In the genomic region with DNA sequence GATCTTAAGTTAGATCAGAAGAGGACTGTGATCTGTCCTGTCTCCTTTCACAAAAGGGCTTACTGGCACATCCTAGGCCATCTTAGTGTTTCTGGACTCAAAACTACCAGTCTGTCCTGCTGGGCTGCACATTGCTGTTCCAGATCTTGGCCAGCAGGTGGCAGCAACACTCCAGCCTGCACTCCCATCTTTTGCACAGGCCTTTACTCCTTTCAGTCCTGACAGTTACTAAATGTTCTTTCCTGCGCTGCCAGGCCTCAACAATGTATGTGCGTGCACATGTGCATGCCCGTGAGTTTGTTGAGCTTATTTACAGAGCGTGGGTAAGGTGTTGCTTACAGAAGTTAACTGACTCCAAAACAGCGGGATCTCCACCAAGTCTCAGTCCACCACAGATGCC, we compare ENCODE assay signal across 8 mouse cellular contexts. TPM values are rescaled to one million over a fixed set of nuclear protein-coding genes. Genes with fewer than 3 reads are reported as not detected.
A peak's percentile ranks its signal among the peaks of the same experiment; 100 is the strongest.
DNase-seq lines count a peak whose midpoint lies in the region; ATAC-seq and TF ChIP-seq lines count a peak whose summit lies in the region.

No protein-coding gene starts in this region.

- H3K9ac ChIP-seq in heart, embryonic 12.5 days = no peak overlapping the region
- H3K9ac ChIP-seq in hindbrain, postnatal 0 days (replicated peaks; ENCODE audit: low read length) = no peak overlapping the region

- H3K9me3 ChIP-seq in heart, embryonic 12.5 days (replicated peaks) = peaks cover 3% of the 10 kb centered on the region
- no peaks in the 10 kb centered on the region for H3K9me3 ChIP-seq in hindbrain, postnatal 0 days (ENCODE audit: low read length)

- DNase-seq in heart, adult 11 months = peak; percentile 96
- DNase-seq in cerebellum, postnatal 10 days = peak; percentile 85
- DNase-seq in frontal cortex, postnatal 14 days (ENCODE audit: low spot score in 2 of 2) = peak; percentile 62 to 81
- DNase-seq in hindbrain, postnatal 0 days (ENCODE audit: low spot score) = peak; percentile 81
- DNase-seq in left cerebral cortex, adult 8-10 months (ENCODE audit: low spot score in 2 of 2) = peak; percentile 47 to 71
- peak; percentile 38 to 73 for DNase-seq in spleen, adult 18-20 months

- ATAC-seq in heart, embryonic 12.5 days (ENCODE audit: insufficient number of reproducible peaks, low FRiP score) = no peak
- peak; percentile 72; the same call in 1 of the 2 replicates for ATAC-seq in hindbrain, postnatal 0 days
- ATAC-seq in megakaryocyte-erythroid progenitor cell, adult 5-6 weeks (replicated peaks; ENCODE audit: low FRiP score, low TSS enrichment, poor library complexity, severe bottlenecking) = peak; percentile 80

- no peak overlapping the region for H3K27ac ChIP-seq in heart, embryonic 12.5 days (ENCODE audit: poor library complexity, severe bottlenecking)
- H3K27ac ChIP-seq in hindbrain, postnatal 0 days = no peak overlapping the region

- peaks cover 14% of the 10 kb centered on the region for H3K36me3 ChIP-seq in heart, embryonic 12.5 days
- no peaks in the 10 kb centered on the region for H3K36me3 ChIP-seq in hindbrain, postnatal 0 days (ENCODE audit: insufficient read depth, low read length)

- peaks cover 4% of the 10 kb centered on the region; the same call in 1 of the 2 replicates for H3K4me1 ChIP-seq in heart, embryonic 12.5 days (replicated peaks)
- H3K4me1 ChIP-seq in hindbrain, postnatal 0 days (ENCODE audit: insufficient read depth, low read length) = no peaks in the 10 kb centered on the region

- no peak overlapping the region for H3K4me3 ChIP-seq in heart, embryonic 12.5 days
- H3K4me3 ChIP-seq in hindbrain, postnatal 0 days (ENCODE audit: low read length) = no peak overlapping the region

- TF ChIP-seq CTCF in hindbrain, postnatal 0 days (IDR thresholded peaks at IDR 0.05; ENCODE audit: low read depth) = peak; percentile 100

- no peak overlapping the region for H3K4me2 ChIP-seq in heart, embryonic 12.5 days
- no peak overlapping the region for H3K4me2 ChIP-seq in hindbrain, postnatal 0 days (ENCODE audit: low read depth, low read length)

- 37% methylated on average over 5 of the region's 5 CpGs for WGBS in heart, embryonic 12.5 days
- WGBS in hindbrain, postnatal 0 days = 26% methylated on average over 5 of the region's 5 CpGs

- H3K27me3 ChIP-seq in heart, embryonic 12.5 days (replicated peaks) = 0 out of 2 replicates have a peak, but pooled peaks cover 5% of the 10 kb centered on the region
- no peaks in the 10 kb centered on the region for H3K27me3 ChIP-seq in hindbrain, postnatal 0 days (ENCODE audit: insufficient read depth, low read length)

RNA-seq across cellular contexts. Expression of a gene that starts 6.1 kb away (rescaled TPM):
- polyA plus RNA-seq in heart, embryonic 12.5 days (2016; fragmentation: Nextera tagmentation; extraction: Ambion mirVana) = not detected in 2 replicates
- not detected in 2 replicates for total RNA-seq in hindbrain, postnatal 0 days (2014; rRNA removed)
- polyA plus RNA-seq in hindbrain, postnatal 0 days (2015; fragmentation: Nextera tagmentation; extraction: Ambion mirVana) = 0.19 and 0.25 TPM in 2 replicates
- total RNA-seq in left cerebral cortex, adult 8-10 months (2022) = under 1 TPM in 2 of 4 experiments, not detected in 2; 0.35 to 0.76 TPM
- not detected in 2 replicates for total RNA-seq in megakaryocyte-erythroid progenitor cell, adult 5-6 weeks (2014; fragmentation: Nextera tagmentation)
- total RNA-seq in megakaryocyte-erythroid progenitor cell, adult 5-6 weeks (2017) = not detected in 2 replicates

RNA-seq across cellular contexts. Expression of a gene that starts 19.5 kb away (rescaled TPM):
- polyA plus RNA-seq in heart, embryonic 12.5 days (2016; fragmentation: Nextera tagmentation; extraction: Ambion mirVana) = 19.0 and 20.7 TPM in 2 replicates
- total RNA-seq in hindbrain, postnatal 0 days (2014; rRNA removed) = 17.7 and 32.4 TPM in 2 replicates
- polyA plus RNA-seq in hindbrain, postnatal 0 days (2015; fragmentation: Nextera tagmentation; extraction: Ambion mirVana) = 19.7 and 22.5 TPM in 2 replicates
- total RNA-seq in left cerebral cortex, adult 8-10 months (2022) = 10 to 100 TPM; 11.4 to 15.4 (median 12.8) TPM
- 21.7 and 23.6 TPM in 2 replicates for total RNA-seq in megakaryocyte-erythroid progenitor cell, adult 5-6 weeks (2014; fragmentation: Nextera tagmentation)
- total RNA-seq in megakaryocyte-erythroid progenitor cell, adult 5-6 weeks (2017) = 11.8 and 19.7 TPM in 2 replicates

RNA-seq across cellular contexts. Expression of a gene that starts 19.8 kb away (rescaled TPM):
- 53.0 and 53.3 TPM in 2 replicates for polyA plus RNA-seq in heart, embryonic 12.5 days (2016; fragmentation: Nextera tagmentation; extraction: Ambion mirVana)
- 29.5 and 36.8 TPM in 2 replicates for total RNA-seq in hindbrain, postnatal 0 days (2014; rRNA removed)
- 50.6 and 51.5 TPM in 2 replicates for polyA plus RNA-seq in hindbrain, postnatal 0 days (2015; fragmentation: Nextera tagmentation; extraction: Ambion mirVana)
- total RNA-seq in left cerebral cortex, adult 8-10 months (2022) = 10 to 100 TPM; 27.9 to 31.5 (median 29.3) TPM
- 17.8 and 20.8 TPM in 2 replicates for total RNA-seq in megakaryocyte-erythroid progenitor cell, adult 5-6 weeks (2014; fragmentation: Nextera tagmentation)
- 25.1 and 30.8 TPM in 2 replicates for total RNA-seq in megakaryocyte-erythroid progenitor cell, adult 5-6 weeks (2017)

RNA-seq across cellular contexts. Expression of a gene that starts 47.9 kb away (rescaled TPM):
- 23.2 and 24.3 TPM in 2 replicates for polyA plus RNA-seq in heart, embryonic 12.5 days (2016; fragmentation: Nextera tagmentation; extraction: Ambion mirVana)
- 104 and 116 TPM in 2 replicates for total RNA-seq in hindbrain, postnatal 0 days (2014; rRNA removed)
- polyA plus RNA-seq in hindbrain, postnatal 0 days (2015; fragmentation: Nextera tagmentation; extraction: Ambion mirVana) = 55.7 and 56.4 TPM in 2 replicates
- 10 to 100 TPM; 30.5 to 32.6 (median 31.8) TPM for total RNA-seq in left cerebral cortex, adult 8-10 months (2022)
- 13.7 and 14.7 TPM in 2 replicates for total RNA-seq in megakaryocyte-erythroid progenitor cell, adult 5-6 weeks (2014; fragmentation: Nextera tagmentation)
- total RNA-seq in megakaryocyte-erythroid progenitor cell, adult 5-6 weeks (2017) = 10.7 and 13.7 TPM in 2 replicates

RNA-seq across cellular contexts. Expression of a gene that starts 53.9 kb away (rescaled TPM):
- 19.0 and 22.4 TPM in 2 replicates for polyA plus RNA-seq in heart, embryonic 12.5 days (2016; fragmentation: Nextera tagmentation; extraction: Ambion mirVana)
- total RNA-seq in hindbrain, postnatal 0 days (2014; rRNA removed) = 63.3 and 67.9 TPM in 2 replicates
- 35.0 and 35.6 TPM in 2 replicates for polyA plus RNA-seq in hindbrain, postnatal 0 days (2015; fragmentation: Nextera tagmentation; extraction: Ambion mirVana)
- 10 to 100 TPM; 14.6 to 16.7 (median 16.2) TPM for total RNA-seq in left cerebral cortex, adult 8-10 months (2022)
- total RNA-seq in megakaryocyte-erythroid progenitor cell, adult 5-6 weeks (2014; fragmentation: Nextera tagmentation) = 12.4 and 19.1 TPM in 2 replicates
- total RNA-seq in megakaryocyte-erythroid progenitor cell, adult 5-6 weeks (2017) = 14.9 and 17.7 TPM in 2 replicates
